Mouse (Mus musculus) cerebral cortex, adult 2 months (tissue): Measurements from ENCODE around the gene Lrrc4.

Experiments
- WGBS: fragments of 180-500 bp; shearing (Covaris S2); methylation state at CpG from one replicate; pipeline ENCODE4 v1.1.7; 2018; 5-methylcytosine and 5-hydroxymethylcytosine counted together

Lrrc4 gene

GRCm38 (mm10) chr6:28854598-28854997, 23.1 kb upstream of the Lrrc4 start:
- 55% methylated on average over 8 of the region's 8 CpGs for WGBS

- 66% methylated on average over 2 of the region's 2 CpGs for WGBS
Measured at GRCm38 (mm10) chr6:28853654-28854053, 22.1 kb upstream of the Lrrc4 start.

- WGBS = 69% methylated on average over 3 of the region's 3 CpGs
Measured at GRCm38 (mm10) chr6:28853164-28853563, 21.6 kb upstream of the Lrrc4 start.

GRCm38 (mm10) chr6:28852342-28852741, 20.8 kb upstream of the Lrrc4 start:
- WGBS = 71% methylated on average over 7 of the region's 7 CpGs

GRCm38 (mm10) chr6:28850326-28850900, 18.9 kb upstream of the Lrrc4 start:
- WGBS = 96% methylated on average over 9 of the region's 9 CpGs

- WGBS = 57% methylated on average over 3 of the region's 3 CpGs
Measured at GRCm38 (mm10) chr6:28849317-28849716, 17.8 kb upstream of the Lrrc4 start.

GRCm38 (mm10) chr6:28848891-28849290, 17.3 kb upstream of the Lrrc4 start:
- 60% methylated on average over 9 of the region's 9 CpGs for whole genome bisulfite sequencing

GRCm38 (mm10) chr6:28848285-28848794, 16.8 kb upstream of the Lrrc4 start:
- WGBS = 54% methylated on average over 6 of the region's 6 CpGs

- 82% methylated on average over 6 of the region's 6 CpGs for WGBS
Measured at GRCm38 (mm10) chr6:28847616-28848015, 16.1 kb upstream of the Lrrc4 start.

GRCm38 (mm10) chr6:28845610-28846009, 14.1 kb upstream of the Lrrc4 start:
- 46% methylated on average over 4 of the region's 4 CpGs for WGBS

- WGBS = 69% methylated on average over 4 of the region's 4 CpGs
Measured at GRCm38 (mm10) chr6:28842375-28843276, 11.1 kb upstream of the Lrrc4 start.

- WGBS = 33% methylated on average over 3 of the region's 3 CpGs
Measured at GRCm38 (mm10) chr6:28841569-28841968, 10.0 kb upstream of the Lrrc4 start.

- 53% methylated on average over 2 of the region's 2 CpGs for WGBS
Measured at GRCm38 (mm10) chr6:28834046-28834445, 2.5 kb upstream of the Lrrc4 start.

- WGBS = under 1% methylated on average over 40 of the region's 43 CpGs
Measured at GRCm38 (mm10) chr6:28833380-28833822, 1.9 kb upstream of the Lrrc4 start.

- WGBS = under 1% methylated on average over 57 of the region's 58 CpGs
Measured at GRCm38 (mm10) chr6:28832751-28833291, 1.3 kb upstream of the Lrrc4 start.

- 1% methylated on average over 78 of the region's 82 CpGs for WGBS
Measured at GRCm38 (mm10) chr6:28831854-28832750, 555 bp upstream of the Lrrc4 start.

- 64% methylated on average over 12 of the region's 12 CpGs for WGBS
Measured at GRCm38 (mm10) chr6:28830306-28830705, 1.2 kb downstream of the Lrrc4 start.

GRCm38 (mm10) chr6:28828593-28828992, 3.0 kb downstream of the Lrrc4 start:
- WGBS = 17% methylated on average over 6 of the region's 6 CpGs

GRCm38 (mm10) chr6:28827565-28827964, 4.0 kb downstream of the Lrrc4 start:
- 9% methylated on average over 3 of the region's 3 CpGs for WGBS

- WGBS = 27% methylated on average over 9 of the region's 9 CpGs
Measured at GRCm38 (mm10) chr6:28826689-28827389, 4.7 kb downstream of the Lrrc4 start.

GRCm38 (mm10) chr6:28825894-28826293, 5.7 kb downstream of the Lrrc4 start:
- WGBS = 52% methylated on average over 3 of the region's 3 CpGs
